Mouse (Mus musculus): ENCODE results near the gene Pex3. TPM values are rescaled to one million over a fixed set of nuclear protein-coding genes. Genes with fewer than 3 reads are reported as not detected.

Pex3 gene
- polyA plus RNA-seq (2015; fragmentation: Nextera tagmentation; extraction: Ambion mirVana) = 31.3 and 31.4 TPM in 2 replicates

DNA sequence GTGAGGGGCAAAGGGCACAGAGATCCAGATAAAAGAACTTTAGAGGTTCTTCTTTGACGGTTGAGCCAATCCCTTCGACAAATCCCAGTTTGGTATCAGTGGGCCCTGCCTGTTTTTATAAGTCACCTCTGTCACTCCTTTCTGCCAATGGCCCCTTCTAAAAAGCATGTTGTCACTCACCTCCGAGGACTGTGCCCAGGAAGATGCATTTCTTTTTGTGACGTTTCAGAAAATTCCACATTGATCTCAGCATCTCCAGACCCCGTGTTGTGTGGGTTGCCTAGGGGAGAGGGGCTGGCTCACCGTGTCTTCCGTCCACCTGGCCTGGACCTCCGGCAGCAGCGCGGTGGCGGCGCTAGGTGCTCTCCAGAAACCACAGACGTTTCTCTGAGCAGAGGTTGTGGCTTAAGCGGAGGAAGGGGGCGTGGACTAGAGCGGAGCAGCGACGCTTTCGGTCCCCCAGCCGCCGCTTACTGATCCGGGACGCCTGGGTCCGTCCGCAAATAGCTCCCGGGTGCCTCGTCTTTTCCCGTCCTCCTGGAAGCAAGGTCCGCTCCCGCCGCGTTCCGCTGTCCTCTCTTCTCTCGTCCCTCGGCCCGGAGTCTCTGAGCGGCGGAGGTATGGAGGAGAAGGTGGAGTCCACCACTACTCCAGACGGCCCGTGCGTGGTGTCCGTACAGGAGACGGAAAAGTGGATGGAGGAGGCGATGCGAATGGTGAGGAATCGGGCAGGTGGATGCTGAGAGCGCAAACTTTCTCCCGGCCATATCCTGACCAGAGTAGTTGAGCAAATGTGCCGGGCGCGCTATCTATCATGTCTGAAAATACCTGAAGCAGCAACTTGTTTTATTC lies at the start of gene Pex3, which contains the start of gene Adat2:
Gene Pex3 (minus strand): TSS at position 497 of the 852 bp plus-strand sequence.
Gene Adat2 (plus strand): TSS at position 249 of the 852 bp plus-strand sequence.
- DNase-seq (ENCODE audit: low spot score) (peak; percentile 97), ATAC-seq (replicated peaks; ENCODE audit: low FRiP score, low read depth) (peak; percentile 98)
- Histone ChIP-seq H3K36me3 (ENCODE audit: insufficient read depth, low read length) (no peaks in the 10 kb centered on the region), H3K27ac (peak within 1 kb of the TSS; percentile 78), H3K9ac (ENCODE audit: low read depth, low read length) (peak within 1 kb of the TSS; percentile 75), H3K4me1 (replicated peaks; ENCODE audit: insufficient read depth, low read length) (0 out of 2 replicates have a peak, but pooled peaks cover 6% of the 10 kb centered on the region), H3K4me3 (replicated peaks; ENCODE audit: low read depth, low read length) (peak within 1 kb of the TSS; percentile 71), H3K4me2 (ENCODE audit: low read length) (peak within 1 kb of the TSS; percentile 73), H3K9me3 (replicated peaks; ENCODE audit: low read length) (no peaks in the 10 kb centered on the region), H3K27me3 (ENCODE audit: insufficient read depth, low read length) (no peaks in the 10 kb centered on the region)
- TF ChIP-seq CTCF (IDR thresholded peaks at IDR 0.05; ENCODE audit: low read depth) = no peak
- under 1% methylated on average over 51 of the region's 51 CpGs for WGBS

DNA sequence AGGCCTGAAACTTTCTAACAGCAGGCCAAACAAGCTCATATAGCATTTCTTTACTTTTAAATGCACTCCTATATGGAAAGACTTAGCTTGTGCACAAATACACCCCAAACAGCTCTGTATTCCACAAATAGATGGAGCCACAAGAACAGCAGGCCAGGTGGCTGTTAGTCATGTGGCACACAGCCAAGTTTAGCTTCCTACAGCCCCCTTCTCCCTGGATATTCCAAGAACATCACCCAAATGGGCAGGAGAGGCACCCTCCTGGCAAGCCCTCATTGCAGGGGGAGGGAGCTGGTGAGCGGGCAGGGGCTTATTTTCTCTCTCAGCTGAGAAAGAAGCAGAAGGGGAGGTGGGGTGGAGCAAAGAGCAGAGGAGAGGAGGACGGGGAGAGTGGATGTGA lies 48.0 kb upstream of the Pex3 start:
- 72% methylated on average over 2 of the region's 2 CpGs for WGBS
- H3K27ac ChIP-seq = no peak overlapping the region
- H3K36me3 ChIP-seq (ENCODE audit: insufficient read depth, low read length) = no peaks in the 10 kb centered on the region
- no peak for TF ChIP-seq CTCF (IDR thresholded peaks at IDR 0.05; ENCODE audit: low read depth)
- no peaks in the 10 kb centered on the region for H3K27me3 ChIP-seq (ENCODE audit: insufficient read depth, low read length)
- H3K4me3 ChIP-seq (replicated peaks; ENCODE audit: low read depth, low read length) = no peak overlapping the region
- ATAC-seq (replicated peaks; ENCODE audit: low FRiP score, low read depth) (no peak), DNase-seq (ENCODE audit: low spot score) (no peak)
- H3K9ac ChIP-seq (ENCODE audit: low read depth, low read length) = no peak overlapping the region
- no peaks in the 10 kb centered on the region for H3K9me3 ChIP-seq (replicated peaks; ENCODE audit: low read length)
- H3K4me2 ChIP-seq (ENCODE audit: low read length) = no peak overlapping the region
- H3K4me1 ChIP-seq (replicated peaks; ENCODE audit: insufficient read depth, low read length) = no peaks in the 10 kb centered on the region

DNA sequence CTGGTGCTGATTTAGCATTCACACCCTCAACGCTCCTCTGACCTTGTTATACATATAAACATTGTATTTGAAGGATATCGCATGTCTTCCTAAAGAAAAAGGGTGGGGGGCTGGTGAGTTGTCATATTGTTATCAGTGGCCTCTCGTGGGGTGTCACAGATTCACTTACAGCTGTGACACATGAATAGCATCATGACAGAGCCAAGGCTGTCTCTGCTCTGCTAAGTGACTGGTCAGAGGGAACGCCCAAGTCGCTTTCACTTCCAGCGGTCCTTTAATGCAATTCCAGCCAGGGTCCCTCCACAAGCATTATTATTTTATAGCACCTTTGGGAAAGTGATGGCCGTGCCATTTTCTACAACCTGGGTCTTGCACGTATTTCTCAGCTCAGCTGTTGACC lies 44.5 kb upstream of the Pex3 start:
- no peak overlapping the region for H3K27ac ChIP-seq
- 49% methylated on average over 8 of the region's 8 CpGs for WGBS
- ATAC-seq (replicated peaks; ENCODE audit: low FRiP score, low read depth) = no peak
- no peak overlapping the region for H3K4me3 ChIP-seq (replicated peaks; ENCODE audit: low read depth, low read length)
- no peaks in the 10 kb centered on the region for H3K4me1 ChIP-seq (replicated peaks; ENCODE audit: insufficient read depth, low read length)
- H3K36me3 ChIP-seq (ENCODE audit: insufficient read depth, low read length) = no peaks in the 10 kb centered on the region
- no peak for DNase-seq (ENCODE audit: low spot score)
- TF ChIP-seq CTCF (IDR thresholded peaks at IDR 0.05; ENCODE audit: low read depth) = no peak
- H3K9me3 ChIP-seq (replicated peaks; ENCODE audit: low read length) = no peaks in the 10 kb centered on the region
- H3K4me2 ChIP-seq (ENCODE audit: low read length) = no peak overlapping the region
- no peaks in the 10 kb centered on the region for H3K27me3 ChIP-seq (ENCODE audit: insufficient read depth, low read length)
- H3K9ac ChIP-seq (ENCODE audit: low read depth, low read length) = no peak overlapping the region

DNA sequence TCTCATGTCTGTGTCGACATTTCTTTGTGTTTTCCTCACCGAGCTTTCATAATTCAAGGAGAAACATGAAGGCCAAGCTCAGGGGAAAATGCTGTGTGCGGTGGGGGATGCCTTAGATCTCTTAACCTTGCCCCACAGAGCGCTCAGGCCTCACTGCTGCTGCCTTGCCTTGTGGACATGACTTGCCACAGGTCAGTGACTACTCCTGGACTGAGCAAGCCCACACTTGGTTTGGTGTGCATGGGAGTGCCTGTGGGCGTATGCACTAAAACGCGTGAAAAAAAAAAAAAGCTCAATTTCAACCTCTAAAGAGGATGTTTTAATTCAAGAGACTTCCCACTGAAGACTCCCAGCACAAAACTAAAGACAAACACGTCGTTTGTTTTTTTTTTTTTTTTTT lies 43.9 kb upstream of the Pex3 start:
- Histone ChIP-seq H3K27me3 (ENCODE audit: insufficient read depth, low read length) (no peaks in the 10 kb centered on the region), H3K4me1 (replicated peaks; ENCODE audit: insufficient read depth, low read length) (no peaks in the 10 kb centered on the region), H3K36me3 (ENCODE audit: insufficient read depth, low read length) (no peaks in the 10 kb centered on the region), H3K9ac (ENCODE audit: low read depth, low read length) (no peak overlapping the region), H3K4me3 (replicated peaks; ENCODE audit: low read depth, low read length) (no peak overlapping the region), H3K27ac (no peak overlapping the region), H3K9me3 (replicated peaks; ENCODE audit: low read length) (no peaks in the 10 kb centered on the region), H3K4me2 (ENCODE audit: low read length) (no peak overlapping the region)
- ATAC-seq (replicated peaks; ENCODE audit: low FRiP score, low read depth) (no peak), DNase-seq (ENCODE audit: low spot score) (no peak)
- WGBS = 35% methylated on average over 9 of the region's 9 CpGs
- TF ChIP-seq CTCF (IDR thresholded peaks at IDR 0.05; ENCODE audit: low read depth) = no peak

DNA sequence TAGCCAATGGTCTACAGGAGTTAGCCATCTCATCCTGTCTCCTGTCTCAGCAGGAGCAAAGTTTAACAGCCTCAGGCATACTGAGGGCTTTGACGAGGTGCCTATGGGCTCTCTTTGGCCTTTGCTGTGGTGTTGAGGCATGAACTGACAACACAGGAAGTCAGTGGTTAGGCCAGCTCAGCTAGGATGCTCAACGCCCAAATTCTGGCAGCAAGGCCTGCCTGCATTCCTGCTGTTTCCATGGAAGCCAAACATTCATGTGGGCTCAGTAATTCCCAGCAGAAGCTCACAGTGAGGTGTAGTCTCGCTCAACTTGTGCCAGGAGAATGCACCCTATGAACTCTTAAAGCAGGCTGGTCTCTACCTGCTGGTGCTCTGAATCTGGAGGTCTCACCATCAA lies 43.1 kb upstream of the Pex3 start:
- no peaks in the 10 kb centered on the region for H3K36me3 ChIP-seq (ENCODE audit: insufficient read depth, low read length)
- ATAC-seq (replicated peaks; ENCODE audit: low FRiP score, low read depth) (no peak), DNase-seq (ENCODE audit: low spot score) (peak; percentile 33)
- no peaks in the 10 kb centered on the region for H3K9me3 ChIP-seq (replicated peaks; ENCODE audit: low read length)
- H3K4me2 ChIP-seq (ENCODE audit: low read length) = no peak overlapping the region
- no peaks in the 10 kb centered on the region for H3K27me3 ChIP-seq (ENCODE audit: insufficient read depth, low read length)
- 56% methylated on average over 3 of the region's 3 CpGs for WGBS
- no peak overlapping the region for H3K4me3 ChIP-seq (replicated peaks; ENCODE audit: low read depth, low read length)
- H3K27ac ChIP-seq = no peak overlapping the region
- TF ChIP-seq CTCF (IDR thresholded peaks at IDR 0.05; ENCODE audit: low read depth) = no peak
- no peaks in the 10 kb centered on the region for H3K4me1 ChIP-seq (replicated peaks; ENCODE audit: insufficient read depth, low read length)
- no peak overlapping the region for H3K9ac ChIP-seq (ENCODE audit: low read depth, low read length)

DNA sequence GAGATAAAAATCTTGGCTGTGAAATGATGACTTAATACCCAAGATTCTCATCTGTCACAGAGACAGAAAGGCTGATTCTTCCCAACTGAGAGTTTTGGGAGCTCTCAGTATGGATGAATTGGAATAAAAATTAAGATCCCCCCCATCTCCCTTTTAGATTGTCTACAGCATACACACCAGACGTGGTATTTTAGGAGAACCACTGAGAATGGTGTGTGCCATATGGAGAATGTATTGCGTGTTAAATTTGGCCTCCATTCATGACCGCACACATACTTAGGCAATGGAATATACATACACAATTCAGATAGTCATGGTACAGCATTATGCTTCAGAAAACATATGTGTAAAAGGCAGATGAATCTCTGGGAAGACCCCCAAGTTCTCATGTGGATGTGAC lies 40.6 kb upstream of the Pex3 start:
- ATAC-seq (replicated peaks; ENCODE audit: low FRiP score, low read depth) (no peak), DNase-seq (ENCODE audit: low spot score) (no peak)
- Histone ChIP-seq H3K4me2 (ENCODE audit: low read length) (no peak overlapping the region), H3K36me3 (ENCODE audit: insufficient read depth, low read length) (no peaks in the 10 kb centered on the region), H3K4me3 (replicated peaks; ENCODE audit: low read depth, low read length) (no peak overlapping the region), H3K27ac (no peak overlapping the region), H3K4me1 (replicated peaks; ENCODE audit: insufficient read depth, low read length) (no peaks in the 10 kb centered on the region), H3K9ac (ENCODE audit: low read depth, low read length) (no peak overlapping the region), H3K27me3 (ENCODE audit: insufficient read depth, low read length) (no peaks in the 10 kb centered on the region), H3K9me3 (replicated peaks; ENCODE audit: low read length) (no peaks in the 10 kb centered on the region)
- WGBS = 92% methylated on average over 3 of the region's 3 CpGs
- TF ChIP-seq CTCF (IDR thresholded peaks at IDR 0.05; ENCODE audit: low read depth) = no peak

Measured in kidney, postnatal 0 days (tissue).